Mouse (Mus musculus) liver, adult 2 months (tissue): ENCODE results near the gene Chst8.

Source experiments
- CTCF ChIP-seq: fragments of 200-500 bp; IDR thresholded peaks from 2 replicates; pipeline ENCODE4 v1.5.1; 2011; ENCODE audit warnings: low read depth, low read length, control low read depth
- POLR2A ChIP-seq: fragments of 200-500 bp; IDR thresholded peaks from 2 replicates; pipeline ENCODE4 v1.6.1; 2011; ENCODE audit warnings: low read length, control low read depth; ENCODE audit not compliant: insufficient read depth; ENCODE audit errors: extremely low read depth

DNA sequence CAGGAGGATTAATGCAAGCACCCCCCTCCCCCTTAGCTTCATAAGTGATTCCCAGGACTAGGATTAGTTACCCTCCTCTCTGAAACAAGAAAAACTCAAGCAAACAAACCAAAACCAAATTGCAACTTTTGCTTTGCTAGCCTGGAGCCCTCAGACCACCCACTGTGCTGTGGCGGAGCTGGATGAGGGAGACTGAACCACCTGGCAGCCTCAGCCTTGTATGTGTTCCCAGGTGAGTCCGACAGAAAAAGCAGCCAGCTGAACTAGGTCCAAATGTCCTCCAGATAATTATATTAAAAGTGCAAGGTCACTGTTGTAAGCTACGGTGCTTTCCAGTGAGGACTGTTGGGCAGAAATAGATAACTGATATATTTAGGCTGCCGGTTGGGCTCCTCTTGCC, 25.7 kb upstream of the Chst8 start:
- TF ChIP-seq CTCF = no peak
- no peak for TF ChIP-seq POLR2A
